Mouse (Mus musculus) liver, embryonic 11.5 days (tissue): ENCODE results near the gene Akr1c14. TPM values are rescaled to one million over a fixed set of nuclear protein-coding genes. Genes with fewer than 3 reads are reported as not detected.
"Not testable (repeated sequence)": the region's sequence is repeated elsewhere in the genome, so short reads cannot be mapped to it uniquely, and the experiment has no call there.

Experiments used
- ATAC-seq: fragments of 200-750 bp; cut with Nextera tagmentation; replicated peaks from 2 replicates; pipeline ENCODE4 v1.8.0; 2017; ENCODE audit warnings: moderate number of reproducible peaks, mild to moderate bottlenecking, moderate TSS enrichment, moderate library complexity; ENCODE audit not compliant: low FRiP score
- DNase-seq: peaks from one replicate; pipeline ENCODE4 v3.0.0-alpha.2; 2017; ENCODE audit warnings: low spot score
- H3K27ac ChIP-seq: fragments of 300-500 bp; sonication (generic); 2 replicates; pipeline ENCODE4 v1.5.1; 2014; ENCODE audit warnings: mild to moderate bottlenecking, low read depth, low read length, control low read depth
- H3K27me3 ChIP-seq: fragments of 300-500 bp; sonication (generic); replicated peaks from 2 replicates; pipeline ENCODE4 v1.6.1; 2014; ENCODE audit warnings: low read length, mixed read lengths; ENCODE audit not compliant: control insufficient read depth, insufficient read depth
- H3K36me3 ChIP-seq: fragments of 300-500 bp; sonication (generic); 2 replicates; pipeline ENCODE4 v1.6.1; 2014; ENCODE audit warnings: mild to moderate bottlenecking, low read length, moderate library complexity, mixed read lengths; ENCODE audit not compliant: control insufficient read depth, insufficient read depth
- H3K4me1 ChIP-seq: fragments of 300-500 bp; sonication (generic); replicated peaks from 2 replicates; pipeline ENCODE4 v1.6.1; 2014; ENCODE audit warnings: low read length, mixed read lengths; ENCODE audit not compliant: control insufficient read depth, insufficient read depth
- H3K4me2 ChIP-seq: fragments of 300-500 bp; sonication (generic); 2 replicates; pipeline ENCODE4 v1.6.1; 2014; ENCODE audit warnings: mild to moderate bottlenecking, control low read depth, moderate library complexity
- H3K4me3 ChIP-seq: fragments of 300-500 bp; sonication (generic); 2 replicates; pipeline ENCODE4 v1.5.1; 2014; ENCODE audit warnings: low read depth, low read length, control low read depth
- H3K9ac ChIP-seq: fragments of 300-500 bp; sonication (generic); 2 replicates; pipeline ENCODE4 v1.6.1; 2014; ENCODE audit warnings: low read depth, low read length, control low read depth
- H3K9me3 ChIP-seq: fragments of 300-500 bp; sonication (generic); 2 replicates; pipeline ENCODE4 v1.6.1; 2016; ENCODE audit warnings: low read length, inconsistent platforms, mixed read lengths; ENCODE audit not compliant: control insufficient read depth
- WGBS: fragments of 180-500 bp; shearing (Covaris S2); extraction: QIAGEN DNeasy Blood & Tissue Kit; methylation state at CpG from one replicate; pipeline ENCODE4 v1.1.7; 2014; 5-methylcytosine and 5-hydroxymethylcytosine counted together
- polyA plus RNA-seq: library from polyadenylated mRNA; unstranded; fragments of >200 nt; fragmentation: Nextera tagmentation; extraction: Ambion mirVana; gene quantifications from 2 replicates; pipeline ENCODE4 v1.2.1, GENCODE M21; 2014

Gene Akr1c14
- polyA plus RNA-seq, 1 experiment from 2014 or later = 0.58 TPM

- Histone ChIP-seq H3K4me2 (no peak overlapping the region), H3K4me3 (no peak overlapping the region), H3K36me3 (no peaks in the 10 kb centered on the region), H3K4me1 (no peaks in the 10 kb centered on the region), H3K27me3 (no peaks in the 10 kb centered on the region), H3K9me3 (no peaks in the 10 kb centered on the region), H3K9ac (no peak overlapping the region), H3K27ac (no peak overlapping the region)
- ATAC-seq (no peak), DNase-seq (no peak)
Measured at GRCm38 (mm10) chr13:4101691-4102090, 52.9 kb downstream of the Akr1c14 start.

- H3K4me3 ChIP-seq = no peak overlapping the region
- no peak overlapping the region for H3K27ac ChIP-seq
- H3K27me3 ChIP-seq = no peaks in the 10 kb centered on the region
- no peaks in the 10 kb centered on the region for H3K9me3 ChIP-seq
- H3K4me1 ChIP-seq = no peaks in the 10 kb centered on the region
- ATAC-seq (no peak), DNase-seq (no peak)
- H3K9ac ChIP-seq = no peak overlapping the region
- no peaks in the 10 kb centered on the region for H3K36me3 ChIP-seq
- no peak overlapping the region for H3K4me2 ChIP-seq
Measured at GRCm38 (mm10) chr13:4102721-4103120, 53.9 kb downstream of the Akr1c14 start.

- Histone ChIP-seq H3K27me3 (no peaks in the 10 kb centered on the region), H3K9ac (no peak overlapping the region), H3K27ac (no peak overlapping the region), H3K4me3 (no peak overlapping the region), H3K4me1 (no peaks in the 10 kb centered on the region), H3K9me3 (no peaks in the 10 kb centered on the region), H3K36me3 (no peaks in the 10 kb centered on the region), H3K4me2 (no peak overlapping the region)
- DNase-seq = peak; percentile 38
- 28% methylated on average over 6 of the region's 6 CpGs for WGBS
- ATAC-seq = peak; percentile 60
Measured at GRCm38 (mm10) chr13:4110281-4111188, 61.7 kb downstream of the Akr1c14 start.

- Histone ChIP-seq H3K36me3 (no peaks in the 10 kb centered on the region), H3K27ac (no peak overlapping the region), H3K4me3 (no peak overlapping the region), H3K4me2 (no peak overlapping the region), H3K9me3 (no peaks in the 10 kb centered on the region), H3K27me3 (no peaks in the 10 kb centered on the region), H3K9ac (no peak overlapping the region), H3K4me1 (no peaks in the 10 kb centered on the region)
- 63% methylated on average over 2 of the region's 2 CpGs for WGBS
- no peak for ATAC-seq
- DNase-seq = no peak
Measured at GRCm38 (mm10) chr13:4119181-4119904, 70.5 kb downstream of the Akr1c14 start.

GRCm38 (mm10) chr13:4123146-4123545 is 74.3 kb downstream of the Akr1c14 start:
- Histone ChIP-seq H3K4me1 (no peaks in the 10 kb centered on the region), H3K36me3 (no peaks in the 10 kb centered on the region), H3K4me2 (no peak overlapping the region), H3K27ac (no peak overlapping the region), H3K4me3 (no peak overlapping the region), H3K9me3 (no peaks in the 10 kb centered on the region), H3K27me3 (no peaks in the 10 kb centered on the region), H3K9ac (no peak overlapping the region)
- DNase-seq (no peak), ATAC-seq (no peak)
- 79% methylated on average over 7 of the region's 7 CpGs for WGBS

GRCm38 (mm10) chr13:4124471-4124870 is 75.7 kb downstream of the Akr1c14 start:
- WGBS = 87% methylated on average over 6 of the region's 6 CpGs
- not testable (repeated sequence) for DNase-seq, H3K9ac ChIP-seq, H3K27me3 ChIP-seq, ATAC-seq, H3K4me3 ChIP-seq, H3K4me2 ChIP-seq, H3K36me3 ChIP-seq, H3K4me1 ChIP-seq, H3K27ac ChIP-seq, H3K9me3 ChIP-seq

- H3K4me1 ChIP-seq, H3K27ac ChIP-seq, H3K36me3 ChIP-seq, H3K9me3 ChIP-seq, DNase-seq, H3K4me2 ChIP-seq, H3K4me3 ChIP-seq, ATAC-seq, H3K27me3 ChIP-seq, H3K9ac ChIP-seq: not testable (repeated sequence)
- WGBS = 71% methylated on average over 1 of the region's 1 CpGs
Measured at GRCm38 (mm10) chr13:4125846-4126245, 77.0 kb downstream of the Akr1c14 start.

GRCm38 (mm10) chr13:4129100-4129499 is 80.3 kb downstream of the Akr1c14 start:
- Histone ChIP-seq H3K9me3 (no peaks in the 10 kb centered on the region), H3K27ac (no peak overlapping the region), H3K36me3 (no peaks in the 10 kb centered on the region), H3K4me2 (no peak overlapping the region), H3K27me3 (no peaks in the 10 kb centered on the region), H3K9ac (no peak overlapping the region), H3K4me1 (no peaks in the 10 kb centered on the region), H3K4me3 (no peak overlapping the region)
- ATAC-seq (no peak), DNase-seq (no peak)
- WGBS = 31% methylated on average over 5 of the region's 5 CpGs
